Mouse (Mus musculus) ES-Bruce4 (cell line): Measurements from ENCODE around the gene Nat8f1. TPM values are rescaled to one million over a fixed set of nuclear protein-coding genes. Genes with fewer than 3 reads are reported as not detected.
"Not testable (repeated sequence)": the region's sequence is repeated elsewhere in the genome, so short reads cannot be mapped to it uniquely, and the experiment has no call there.

Experiments used
- H3K27ac ChIP-seq: 2 replicates; pipeline ENCODE4 v1.5.1; 2012; ENCODE audit warnings: low read length, inconsistent platforms; ENCODE audit not compliant: insufficient read depth
- H3K27me3 ChIP-seq: 2 replicates; pipeline ENCODE4 v1.6.1; 2012; ENCODE audit warnings: mild to moderate bottlenecking, low read length, inconsistent platforms; ENCODE audit not compliant: control insufficient read depth, poor library complexity, insufficient read depth, severe bottlenecking
- H3K36me3 ChIP-seq: 2 replicates; pipeline ENCODE4 v1.6.1; 2012; ENCODE audit warnings: inconsistent platforms, mild to moderate bottlenecking, low read length, moderate library complexity; ENCODE audit not compliant: control insufficient read depth, poor library complexity, insufficient read depth, severe bottlenecking
- H3K4me1 ChIP-seq: one replicate; pipeline ENCODE4 v1.8.1; 2011; ENCODE audit warnings: low read length; ENCODE audit not compliant: control insufficient read depth, insufficient read depth
- H3K4me3 ChIP-seq: 2 replicates; pipeline ENCODE4 v1.5.1; 2011; ENCODE audit warnings: low read depth, mild to moderate bottlenecking, low read length
- H3K9ac ChIP-seq: 2 replicates; pipeline ENCODE4 v1.6.1; 2012; ENCODE audit warnings: low read depth, mild to moderate bottlenecking, inconsistent platforms; ENCODE audit not compliant: poor library complexity, severe bottlenecking
- H3K9me3 ChIP-seq: replicated peaks from 2 replicates; pipeline ENCODE4 v1.6.1; 2012; ENCODE audit warnings: mild to moderate bottlenecking, low read length, inconsistent platforms; ENCODE audit not compliant: control insufficient read depth, poor library complexity, insufficient read depth, severe bottlenecking
- CTCF ChIP-seq: IDR thresholded peaks from one replicate; pipeline ENCODE4 v1.8.1; 2011; ENCODE audit warnings: low read depth, low read length
- EP300 ChIP-seq: IDR thresholded peaks from 2 replicates; pipeline ENCODE4 v1.6.1; 2011; ENCODE audit warnings: low read depth, low read length; ENCODE audit not compliant: insufficient read depth
- POLR2A ChIP-seq: IDR thresholded peaks from one replicate; pipeline ENCODE4 v1.8.1; 2011; ENCODE audit warnings: low read length; ENCODE audit not compliant: insufficient read depth
- polyA plus RNA-seq: library from polyadenylated mRNA; stranded (reverse); fragments of >200 nt; gene quantifications from 2 replicates; pipeline ENCODE4 v1.2.4, GENCODE M21; 2011; ENCODE audit warnings: low read depth; ENCODE audit not compliant: missing spikeins, insufficient read depth, insufficient read length

Gene Nat8f1
- polyA plus RNA-seq, 1 experiment = 1.7 TPM

GRCm38 (mm10) chr6:85911587-85911986, 3.9 kb downstream of the Nat8f1 start, which contains the start of gene Tprkb:
Gene Tprkb (plus strand): TSS chr6:85911865.
- H3K9me3 ChIP-seq = no peaks in the 10 kb centered on the region
- no peak for TF ChIP-seq EP300
- no peak for TF ChIP-seq CTCF
- TF ChIP-seq POLR2A = no peak
- no peaks in the 10 kb centered on the region for H3K4me1 ChIP-seq

GRCm38 (mm10) chr6:85909704-85910103, 5.8 kb downstream of the Nat8f1 start:
- H3K36me3 ChIP-seq = no peaks in the 10 kb centered on the region
- H3K9me3 ChIP-seq = no peaks in the 10 kb centered on the region
- TF ChIP-seq EP300 (no peak), CTCF (no peak), POLR2A (no peak)
- H3K27ac ChIP-seq = no peak overlapping the region
- no peaks in the 10 kb centered on the region for H3K27me3 ChIP-seq
- H3K4me1 ChIP-seq = no peaks in the 10 kb centered on the region
- H3K9ac ChIP-seq = no peak overlapping the region
- H3K4me3 ChIP-seq = no peak overlapping the region

More at GRCm38 (mm10) chr6:85911587-85911986, 3.9 kb downstream of the Nat8f1 start, which contains the start of gene Tprkb:
- Histone ChIP-seq H3K27ac (no peak within 1 kb of the TSS), H3K9ac (no peak within 1 kb of the TSS), H3K36me3 (no peaks in the 10 kb centered on the region), H3K4me3 (no peak within 1 kb of the TSS), H3K27me3 (no peaks in the 10 kb centered on the region)

DNA sequence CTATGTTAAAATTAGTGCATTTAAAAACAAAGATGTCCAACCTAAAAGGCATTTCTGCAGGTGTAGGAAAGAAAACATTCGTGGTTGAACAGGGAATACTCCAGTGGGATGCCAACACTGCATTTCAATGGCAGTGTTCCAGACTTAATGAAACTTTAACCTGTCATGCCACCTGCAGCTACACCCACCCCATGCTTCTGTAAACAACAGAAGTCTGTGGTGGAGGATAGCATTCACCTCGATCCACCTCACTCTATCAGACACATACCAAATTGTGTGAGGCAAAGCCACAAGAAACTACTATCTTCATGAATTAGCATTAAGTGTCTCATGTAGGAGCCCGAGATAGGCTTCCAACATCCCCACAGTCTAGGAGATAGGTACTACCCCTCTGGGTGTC, 7.1 kb downstream of the Nat8f1 start:
- no peak overlapping the region for H3K27ac ChIP-seq
- no peak overlapping the region for H3K9ac ChIP-seq
- no peak for TF ChIP-seq POLR2A
- no peak for TF ChIP-seq CTCF
- no peak for TF ChIP-seq EP300
- no peaks in the 10 kb centered on the region for H3K36me3 ChIP-seq
- no peaks in the 10 kb centered on the region for H3K9me3 ChIP-seq
- no peaks in the 10 kb centered on the region for H3K4me1 ChIP-seq
- H3K4me3 ChIP-seq = no peak overlapping the region
- H3K27me3 ChIP-seq = no peaks in the 10 kb centered on the region

GRCm38 (mm10) chr6:85906911-85907351, 8.6 kb downstream of the Nat8f1 start:
- H3K9me3 ChIP-seq, H3K27me3 ChIP-seq, H3K4me1 ChIP-seq, H3K4me3 ChIP-seq, H3K27ac ChIP-seq, H3K9ac ChIP-seq, H3K36me3 ChIP-seq: not testable (repeated sequence)

- H3K9ac ChIP-seq, H3K4me1 ChIP-seq, H3K27ac ChIP-seq, H3K9me3 ChIP-seq, H3K27me3 ChIP-seq, H3K36me3 ChIP-seq: not testable (repeated sequence)
- H3K4me3 ChIP-seq = peak within 1 kb of the TSS; percentile 24
- TF ChIP-seq CTCF = peak; percentile 70
Observed at GRCm38 (mm10) chr6:85904642-85905061, 10.8 kb downstream of the Nat8f1 start, which contains the start of gene Nat8f4. Gene Nat8f4 (minus strand): TSS chr6:85904884.

DNA sequence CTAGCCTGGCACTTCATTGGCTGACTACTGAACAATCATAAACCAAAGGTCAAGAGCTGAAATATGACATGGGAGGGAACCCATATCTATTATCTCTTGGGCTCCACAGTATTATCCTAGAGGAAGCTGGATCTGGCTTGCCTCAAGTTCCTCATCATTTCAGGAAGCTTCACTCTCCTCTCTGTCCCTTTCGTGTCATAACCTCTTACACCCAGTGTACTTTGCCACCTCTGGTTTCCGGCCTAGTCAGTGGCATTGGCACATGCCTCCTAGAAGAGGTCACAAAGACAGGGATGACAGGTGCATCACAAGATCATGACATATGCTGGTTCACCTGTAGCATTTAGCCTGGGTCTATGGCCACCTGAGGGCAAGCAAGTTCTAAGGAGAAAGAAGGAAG, 13.2 kb downstream of the Nat8f1 start:
- H3K4me3 ChIP-seq = no peak overlapping the region
- no peaks in the 10 kb centered on the region for H3K36me3 ChIP-seq
- no peaks in the 10 kb centered on the region for H3K27me3 ChIP-seq
- H3K9ac ChIP-seq = no peak overlapping the region
- TF ChIP-seq POLR2A (no peak), EP300 (no peak), CTCF (no peak)
- H3K4me1 ChIP-seq = no peaks in the 10 kb centered on the region
- no peak overlapping the region for H3K27ac ChIP-seq
- H3K9me3 ChIP-seq = no peaks in the 10 kb centered on the region

DNA sequence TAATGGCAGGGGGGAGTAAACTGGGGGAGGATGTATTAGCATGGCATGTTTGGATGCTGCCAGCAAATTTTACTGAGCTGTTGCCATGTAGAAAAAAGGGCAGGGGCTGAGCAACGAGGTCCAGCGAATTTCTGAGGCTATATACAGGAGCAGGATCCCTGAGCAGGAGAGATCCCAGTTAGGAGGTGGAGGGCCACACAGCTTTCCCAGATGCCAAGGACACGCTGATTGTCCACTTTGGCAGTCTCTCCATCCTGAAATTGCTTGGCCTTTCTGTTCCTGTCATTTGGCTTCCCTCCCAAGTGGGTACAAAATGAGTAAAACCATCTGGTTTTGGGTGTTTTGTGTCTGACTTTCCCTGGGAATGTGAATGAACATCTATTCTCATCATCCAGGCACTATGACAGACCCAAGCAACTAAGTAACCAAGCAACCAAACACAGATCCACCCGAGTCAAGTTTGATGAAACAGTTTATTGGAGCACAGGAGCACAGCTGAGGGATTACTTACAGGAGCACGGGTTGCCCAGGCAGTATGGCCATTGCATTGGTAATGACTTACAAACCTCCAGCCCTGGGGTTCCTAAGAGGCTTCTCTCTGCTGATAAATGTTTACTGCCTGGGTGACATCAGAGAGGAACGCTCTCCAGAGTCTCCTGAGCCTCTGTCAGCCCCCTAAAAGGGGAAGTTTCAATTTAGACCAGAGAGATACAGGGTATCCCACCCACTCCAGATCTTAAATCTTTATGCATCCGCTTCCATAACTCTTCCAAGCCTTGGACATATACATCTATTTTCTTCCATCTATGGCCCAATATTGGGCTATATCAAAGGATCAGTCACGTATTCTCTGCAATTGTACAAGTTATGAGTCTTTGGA, 16.7 kb downstream of the Nat8f1 start:
- not testable (repeated sequence) for H3K4me1 ChIP-seq, H3K9ac ChIP-seq, H3K9me3 ChIP-seq, H3K36me3 ChIP-seq, H3K4me3 ChIP-seq, H3K27me3 ChIP-seq, H3K27ac ChIP-seq
